Mouse (Mus musculus): ENCODE measurements around the gene Olfr412. TPM values are rescaled to one million over a fixed set of nuclear protein-coding genes. Genes with fewer than 3 reads are reported as not detected.

Olfr412 gene
- polyA plus RNA-seq, 1 experiment from 2014 or later, result not detected

Other genes with a start within 250 kb of the Olfr412 start
- not detected in 2 replicates for gene Olfr401, start 248.4 kb upstream of the Olfr412 start, polyA plus RNA-seq (2015; fragmentation: Nextera tagmentation; extraction: Ambion mirVana)
- gene Olfr402, start 208.5 kb upstream of the Olfr412 start, polyA plus RNA-seq (2015; fragmentation: Nextera tagmentation; extraction: Ambion mirVana), result not detected in 2 replicates
- not detected in 2 replicates for gene Olfr403, start 175.8 kb upstream of the Olfr412 start, polyA plus RNA-seq (2015; fragmentation: Nextera tagmentation; extraction: Ambion mirVana)
- gene Olfr43, start 150.7 kb upstream of the Olfr412 start, polyA plus RNA-seq (2015; fragmentation: Nextera tagmentation; extraction: Ambion mirVana), result not detected in 2 replicates
- not detected in 2 replicates for gene Olfr406, start 102.3 kb upstream of the Olfr412 start, polyA plus RNA-seq (2015; fragmentation: Nextera tagmentation; extraction: Ambion mirVana)
- not detected in 2 replicates for gene Olfr59, start 78.3 kb upstream of the Olfr412 start, polyA plus RNA-seq (2015; fragmentation: Nextera tagmentation; extraction: Ambion mirVana)
- not detected in 2 replicates for gene Olfr410, start 24.0 kb upstream of the Olfr412 start, polyA plus RNA-seq (2015; fragmentation: Nextera tagmentation; extraction: Ambion mirVana)
- gene Olfr411, start 9.4 kb upstream of the Olfr412 start, polyA plus RNA-seq (2015; fragmentation: Nextera tagmentation; extraction: Ambion mirVana), result not detected in 2 replicates
- gene Rap1gap2, start 248.8 kb downstream of the Olfr412 start, polyA plus RNA-seq (2015; fragmentation: Nextera tagmentation; extraction: Ambion mirVana), result 12.1 and 12.4 TPM in 2 replicates